Mouse (Mus musculus) midbrain, embryonic 10.5 days (tissue): ENCODE results near the gene Megf8. TPM values are rescaled to one million over a fixed set of nuclear protein-coding genes. Genes with fewer than 3 reads are reported as not detected.

ENCODE experiments used
- DNase-seq: peaks from one replicate; pipeline ENCODE4 v3.0.0-alpha.2; 2017; ENCODE audit warnings: low spot score
- H3K27ac ChIP-seq: fragments of 300-500 bp; sonication (generic); replicated peaks from 2 replicates; pipeline ENCODE4 v1.5.1; 2016; ENCODE audit warnings: mild to moderate bottlenecking
- H3K27me3 ChIP-seq: fragments of 300-500 bp; sonication (generic); 2 replicates; pipeline ENCODE4 v1.6.1; 2016; ENCODE audit warnings: low read depth, mild to moderate bottlenecking; ENCODE audit not compliant: poor library complexity, severe bottlenecking
- H3K36me3 ChIP-seq: fragments of 300-500 bp; sonication (generic); 2 replicates; pipeline ENCODE4 v1.6.1; 2016; ENCODE audit warnings: mild to moderate bottlenecking, moderate library complexity
- H3K4me1 ChIP-seq: fragments of 300-500 bp; sonication (generic); 2 replicates; pipeline ENCODE4 v1.6.1; 2016
- H3K4me3 ChIP-seq: fragments of 300-500 bp; sonication (generic); 2 replicates; pipeline ENCODE4 v1.5.1; 2016; ENCODE audit warnings: mild to moderate bottlenecking, moderate library complexity
- H3K9me3 ChIP-seq: fragments of 300-500 bp; sonication (generic); replicated peaks from 2 replicates; pipeline ENCODE4 v1.6.1; 2016; ENCODE audit warnings: mild to moderate bottlenecking
- WGBS: fragments of 180-500 bp; shearing (Covaris S2); methylation state at CpG from one replicate; pipeline ENCODE4 v1.1.7; 2016; 5-methylcytosine and 5-hydroxymethylcytosine counted together
- polyA plus RNA-seq: library from polyadenylated mRNA; unstranded; fragments of >200 nt; fragmentation: Nextera tagmentation; extraction: Ambion mirVana; gene quantifications from 2 replicates; pipeline ENCODE4 v1.2.1, GENCODE M21; 2016

Gene Megf8
- polyA plus RNA-seq, 1 experiment from 2014 or later = 13.9 TPM

DNA sequence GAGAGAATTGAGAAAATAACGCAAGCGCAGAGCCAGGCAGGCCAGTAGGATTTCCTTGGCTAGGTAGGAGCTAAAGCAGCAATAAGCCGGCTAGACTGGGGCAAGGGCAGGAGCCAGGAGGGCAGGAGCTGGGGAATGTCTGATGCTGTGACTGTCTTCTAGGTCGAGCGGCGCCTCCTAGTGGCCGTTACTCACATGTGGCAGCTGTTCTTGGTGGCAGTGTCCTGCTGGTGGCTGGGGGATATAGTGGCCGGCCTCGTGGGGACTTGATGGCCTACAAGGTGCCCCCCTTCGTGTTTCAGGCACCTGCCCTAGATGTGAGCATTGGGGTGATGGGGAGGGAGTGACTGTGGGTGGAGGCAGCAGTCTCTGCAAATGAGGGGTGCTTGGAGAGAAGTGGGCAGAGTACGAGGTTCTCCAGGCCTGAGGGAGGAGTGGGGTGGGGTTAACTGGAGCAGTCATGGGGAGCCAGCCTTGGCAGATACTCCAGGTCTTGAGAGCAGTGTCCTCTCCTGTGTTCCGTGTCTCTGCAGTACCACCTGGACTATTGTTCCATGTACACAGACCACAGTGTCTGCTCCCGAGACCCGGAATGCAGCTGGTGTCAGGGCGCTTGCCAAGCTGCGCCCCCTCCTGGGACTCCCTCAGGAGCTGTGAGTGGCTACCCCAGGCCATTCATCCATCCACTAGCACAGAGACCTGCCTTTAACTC lies 16.8 kb downstream of the Megf8 start:
- DNase-seq = peak; percentile 76
- H3K27ac ChIP-seq = no peak overlapping the region; the same call in 1 of the 2 replicates
- H3K27me3 ChIP-seq = no peaks in the 10 kb centered on the region
- no peak overlapping the region for H3K4me3 ChIP-seq
- no peaks in the 10 kb centered on the region for H3K4me1 ChIP-seq
- 43% methylated on average over 16 of the region's 16 CpGs for WGBS
- peaks cover 85% of the 10 kb centered on the region for H3K36me3 ChIP-seq
- no peaks in the 10 kb centered on the region for H3K9me3 ChIP-seq

- H3K36me3 ChIP-seq = peaks cover 87% of the 10 kb centered on the region
- H3K27ac ChIP-seq = no peak overlapping the region
- WGBS = 85% methylated on average over 12 of the region's 12 CpGs
- H3K27me3 ChIP-seq = no peaks in the 10 kb centered on the region
- no peaks in the 10 kb centered on the region for H3K9me3 ChIP-seq
- no peaks in the 10 kb centered on the region for H3K4me1 ChIP-seq
- no peak overlapping the region for H3K4me3 ChIP-seq
- no peak for DNase-seq
Measured at GRCm38 (mm10) chr7:25334472-25334871, 17.5 kb downstream of the Megf8 start.

DNA sequence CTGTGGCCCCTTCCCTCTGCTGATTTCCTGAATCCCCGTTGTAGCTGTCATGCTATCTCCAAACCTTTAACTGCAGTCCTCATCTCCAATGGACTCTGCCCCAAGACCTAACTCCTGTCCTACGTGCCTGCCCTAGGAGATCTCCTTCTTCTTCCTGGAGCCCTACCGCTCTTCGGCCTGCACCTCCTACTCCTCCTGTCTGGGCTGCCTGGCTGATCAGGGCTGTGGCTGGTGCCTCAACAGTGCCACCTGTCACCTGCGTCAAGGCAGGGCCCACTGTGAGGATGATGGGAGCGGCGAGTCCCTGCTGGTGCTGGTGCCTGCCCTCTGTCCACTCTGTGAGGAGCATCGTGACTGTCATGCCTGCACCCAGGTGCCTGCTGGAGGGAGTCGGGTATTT lies 22.4 kb downstream of the Megf8 start:
- H3K27me3 ChIP-seq = no peaks in the 10 kb centered on the region
- peaks cover 89% of the 10 kb centered on the region for H3K36me3 ChIP-seq
- no peak for DNase-seq
- WGBS = 92% methylated on average over 9 of the region's 9 CpGs
- H3K4me3 ChIP-seq = no peak overlapping the region
- H3K9me3 ChIP-seq = no peaks in the 10 kb centered on the region
- H3K4me1 ChIP-seq = peaks cover 10% of the 10 kb centered on the region
- H3K27ac ChIP-seq = no peak overlapping the region

- 84% methylated on average over 20 of the region's 20 CpGs for WGBS
- Histone ChIP-seq H3K36me3 (peaks cover 82% of the 10 kb centered on the region), H3K27ac (no peak overlapping the region; the same call in 1 of the 2 replicates), H3K4me3 (no peak overlapping the region), H3K4me1 (peaks cover 10% of the 10 kb centered on the region), H3K9me3 (no peaks in the 10 kb centered on the region), H3K27me3 (no peaks in the 10 kb centered on the region)
- no peak for DNase-seq
Measured at GRCm38 (mm10) chr7:25341000-25341784, 24.2 kb downstream of the Megf8 start.

DNA sequence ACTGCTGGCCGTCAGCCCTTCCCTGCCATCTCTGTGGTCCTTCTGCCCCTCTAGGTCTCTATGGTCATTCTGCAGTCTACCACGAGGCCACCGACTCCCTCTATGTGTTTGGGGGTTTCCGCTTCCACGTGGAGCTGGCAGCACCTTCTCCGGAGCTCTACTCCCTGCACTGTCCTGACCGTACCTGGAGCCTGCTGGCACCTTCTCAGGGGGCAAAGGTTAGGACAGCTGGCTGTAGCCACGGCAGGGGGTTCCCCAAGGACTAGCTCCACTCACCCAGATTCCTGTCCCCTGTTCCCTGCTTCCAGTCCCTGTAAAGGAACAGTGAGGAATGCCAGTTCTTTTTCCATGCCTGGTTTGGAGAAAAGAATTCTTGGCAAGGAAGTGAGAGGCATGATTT lies 31.9 kb downstream of the Megf8 start:
- Histone ChIP-seq H3K27me3 (no peaks in the 10 kb centered on the region), H3K4me3 (no peak overlapping the region), H3K27ac (no peak overlapping the region), H3K36me3 (peaks cover 90% of the 10 kb centered on the region), H3K4me1 (no peaks in the 10 kb centered on the region), H3K9me3 (peaks cover 23% of the 10 kb centered on the region)
- 88% methylated on average over 8 of the region's 8 CpGs for WGBS
- DNase-seq = no peak

- DNase-seq = no peak
- H3K27me3 ChIP-seq = no peaks in the 10 kb centered on the region
- peaks cover 9% of the 10 kb centered on the region for H3K4me1 ChIP-seq
- H3K9me3 ChIP-seq = no peaks in the 10 kb centered on the region
- 83% methylated on average over 19 of the region's 19 CpGs for WGBS
- H3K4me3 ChIP-seq = no peak overlapping the region
- peaks cover 98% of the 10 kb centered on the region for H3K36me3 ChIP-seq
- H3K27ac ChIP-seq = peak overlapping the region; percentile 52
Measured at GRCm38 (mm10) chr7:25358721-25359206, 41.8 kb downstream of the Megf8 start.

GRCm38 (mm10) chr7:25363151-25363550 lies 46.2 kb downstream of the Megf8 start:
- no peak for DNase-seq
- Histone ChIP-seq H3K36me3 (peaks cover 66% of the 10 kb centered on the region), H3K4me3 (no peak overlapping the region), H3K4me1 (peaks cover 28% of the 10 kb centered on the region), H3K27me3 (peaks cover 40% of the 10 kb centered on the region), H3K9me3 (no peaks in the 10 kb centered on the region), H3K27ac (no peak overlapping the region)
- WGBS = 91% methylated on average over 19 of the region's 19 CpGs

GRCm38 (mm10) chr7:25363632-25364031 lies 46.7 kb downstream of the Megf8 start:
- WGBS = 94% methylated on average over 17 of the region's 17 CpGs
- peaks cover 61% of the 10 kb centered on the region for H3K36me3 ChIP-seq

DNA sequence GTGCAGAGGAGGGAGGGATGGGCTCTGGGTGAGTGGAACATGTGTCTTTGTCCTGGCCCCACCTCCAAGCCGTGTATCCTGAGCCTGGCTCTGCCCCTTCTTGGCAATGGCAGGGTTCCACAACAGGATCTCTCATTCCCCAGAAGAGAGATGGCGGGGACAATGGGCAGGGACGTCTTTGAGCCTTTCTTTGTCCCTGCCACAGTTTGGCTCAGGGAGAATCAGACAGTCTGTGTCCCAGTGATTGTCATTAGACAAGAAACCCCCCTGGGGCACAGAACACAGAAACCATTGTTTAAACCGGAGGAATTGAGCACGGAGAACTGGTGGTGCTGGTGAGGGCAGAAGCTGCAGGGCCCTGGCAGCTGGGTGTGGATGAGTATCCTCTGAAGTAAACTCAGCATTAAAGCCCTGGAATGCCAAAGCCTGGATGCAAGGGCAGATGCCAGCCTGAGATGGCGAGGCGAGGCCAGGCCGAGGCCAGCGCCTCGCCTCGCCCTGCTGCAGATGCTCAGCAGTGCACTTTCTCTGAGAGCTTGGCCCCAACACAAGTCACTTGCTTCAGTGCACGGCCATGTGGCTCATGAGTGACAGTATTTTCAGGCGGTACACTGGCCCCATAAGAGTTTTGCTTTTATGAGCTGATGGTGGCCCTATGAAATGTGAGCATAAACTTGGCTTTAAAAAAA lies 49.1 kb downstream of the Megf8 start:
- peak overlapping the region; percentile 69 for H3K27ac ChIP-seq
- peaks cover 22% of the 10 kb centered on the region for H3K4me1 ChIP-seq
- peaks cover 69% of the 10 kb centered on the region for H3K27me3 ChIP-seq
- no peak overlapping the region for H3K4me3 ChIP-seq
- DNase-seq = no peak
- peaks cover 37% of the 10 kb centered on the region for H3K36me3 ChIP-seq
- 24% methylated on average over 13 of the region's 13 CpGs for WGBS
- no peaks in the 10 kb centered on the region for H3K9me3 ChIP-seq

More at GRCm38 (mm10) chr7:25363632-25364031, 46.7 kb downstream of the Megf8 start:
- Histone ChIP-seq H3K27ac (no peak overlapping the region), H3K9me3 (no peaks in the 10 kb centered on the region), H3K4me1 (peaks cover 25% of the 10 kb centered on the region), H3K27me3 (peaks cover 45% of the 10 kb centered on the region), H3K4me3 (no peak overlapping the region)
- DNase-seq = no peak

- DNase-seq = peak; percentile 35
- H3K4me3 ChIP-seq = peak overlapping the region; percentile 20; the same call in 1 of the 2 replicates
- WGBS = 2% methylated on average over 33 of the region's 33 CpGs
- no peaks in the 10 kb centered on the region for H3K9me3 ChIP-seq
- H3K27me3 ChIP-seq = peaks cover 71% of the 10 kb centered on the region
- H3K4me1 ChIP-seq = peaks cover 22% of the 10 kb centered on the region
- peaks cover 20% of the 10 kb centered on the region for H3K36me3 ChIP-seq
- no peak overlapping the region for H3K27ac ChIP-seq
Measured at GRCm38 (mm10) chr7:25367632-25368293, 50.8 kb downstream of the Megf8 start.

GRCm38 (mm10) chr7:25368333-25368732 lies 51.4 kb downstream of the Megf8 start:
- WGBS = 20% methylated on average over 12 of the region's 12 CpGs
- Histone ChIP-seq H3K4me1 (peaks cover 22% of the 10 kb centered on the region), H3K36me3 (peaks cover 14% of the 10 kb centered on the region), H3K27me3 (peaks cover 71% of the 10 kb centered on the region), H3K4me3 (no peak overlapping the region), H3K9me3 (no peaks in the 10 kb centered on the region), H3K27ac (no peak overlapping the region)
- no peak for DNase-seq

GRCm38 (mm10) chr7:25369058-25369749 lies 52.2 kb downstream of the Megf8 start, which contains the start of gene Cnfn:
Gene Cnfn, minus strand, starts transcription at chr7:25369724.
- Histone ChIP-seq H3K36me3 (peaks cover 6% of the 10 kb centered on the region), H3K27me3 (peaks cover 69% of the 10 kb centered on the region), H3K4me3 (no peak within 1 kb of the TSS), H3K4me1 (peaks cover 22% of the 10 kb centered on the region), H3K9me3 (no peaks in the 10 kb centered on the region), H3K27ac (no peak within 1 kb of the TSS)
- DNase-seq = no peak
- 56% methylated on average over 12 of the region's 12 CpGs for WGBS
